Mouse (Mus musculus): Measurements from ENCODE around the gene Fyttd1. TPM values are rescaled to one million over a fixed set of nuclear protein-coding genes. Genes with fewer than 3 reads are reported as not detected.
"Not testable (repeated sequence)": the region's sequence is repeated elsewhere in the genome, so short reads cannot be mapped to it uniquely, and the experiment has no call there.

Fyttd1 gene
- polyA plus RNA-seq, 1 experiment from 2014 or later = 103 TPM

DNA sequence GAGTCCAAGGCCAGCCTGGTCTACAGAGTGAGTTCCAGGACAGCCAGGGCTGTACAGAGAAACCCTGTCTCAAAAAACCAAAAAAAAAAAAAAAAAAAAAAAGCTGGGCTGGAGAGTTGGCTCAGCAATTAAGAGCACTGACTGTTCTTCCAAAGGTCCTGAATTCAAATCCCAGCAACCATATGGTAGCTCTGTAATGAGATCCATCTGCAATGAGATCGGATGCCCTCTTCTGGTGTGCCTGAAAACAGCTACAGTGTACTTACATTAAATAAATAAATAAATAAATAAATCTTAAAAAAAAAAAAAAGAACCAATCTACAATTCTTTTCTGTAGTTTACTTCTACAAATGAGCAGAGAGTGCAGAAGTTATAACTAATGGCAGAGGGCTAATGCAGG, 2.0 kb upstream of the Fyttd1 start:
- H3K9ac ChIP-seq (ENCODE audit: low read length); H3K9me3 ChIP-seq (ENCODE audit: control insufficient read depth, low read length); H3K27ac ChIP-seq (ENCODE audit: low read depth); H3K4me3 ChIP-seq (ENCODE audit: low read depth, low read length); H3K27me3 ChIP-seq (replicated peaks; ENCODE audit: control insufficient read depth, insufficient read depth, low read length); DNase-seq (ENCODE audit: low spot score); H3K4me2 ChIP-seq (ENCODE audit: low read length); H3K36me3 ChIP-seq (ENCODE audit: control insufficient read depth, insufficient read depth, low read length); ATAC-seq (replicated peaks; ENCODE audit: low FRiP score, low TSS enrichment, low read depth): not testable (repeated sequence)
- 50% methylated on average over 1 of the region's 1 CpGs for WGBS
- peaks cover 11% of the 10 kb centered on the region for H3K4me1 ChIP-seq (replicated peaks; ENCODE audit: control insufficient read depth, insufficient read depth, low read length)

DNA sequence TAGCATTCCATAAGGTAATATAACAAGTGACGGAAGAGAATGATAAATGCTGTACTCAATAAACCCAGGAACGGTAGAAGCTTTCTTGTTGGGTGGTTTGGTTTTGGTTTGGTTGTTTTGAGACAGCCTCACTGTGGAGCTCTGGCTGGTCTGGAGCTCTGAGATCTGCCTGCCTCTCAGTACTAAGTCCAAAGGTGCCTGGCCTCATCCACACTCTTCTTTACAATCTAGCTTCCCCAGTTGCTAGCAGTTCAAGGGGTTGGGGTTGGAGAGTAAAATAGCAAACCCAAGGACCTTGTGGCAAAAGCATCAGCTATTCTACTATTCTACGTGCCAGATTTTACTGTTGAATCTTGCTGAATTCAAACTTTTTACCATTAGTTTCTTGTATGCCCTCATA, 1.5 kb upstream of the Fyttd1 start:
- DNase-seq (ENCODE audit: low spot score) (no peak), ATAC-seq (replicated peaks; ENCODE audit: low FRiP score, low TSS enrichment, low read depth) (no peak)
- no peak overlapping the region for H3K9ac ChIP-seq (ENCODE audit: low read length)
- no peaks in the 10 kb centered on the region for H3K27me3 ChIP-seq (replicated peaks; ENCODE audit: control insufficient read depth, insufficient read depth, low read length)
- H3K4me1 ChIP-seq (replicated peaks; ENCODE audit: control insufficient read depth, insufficient read depth, low read length) = peaks cover 11% of the 10 kb centered on the region
- no peak overlapping the region for H3K4me2 ChIP-seq (ENCODE audit: low read length)
- no peaks in the 10 kb centered on the region for H3K9me3 ChIP-seq (ENCODE audit: control insufficient read depth, low read length)
- WGBS = 87% methylated on average over 3 of the region's 3 CpGs
- no peak overlapping the region for H3K4me3 ChIP-seq (ENCODE audit: low read depth, low read length)
- no peaks in the 10 kb centered on the region for H3K36me3 ChIP-seq (ENCODE audit: control insufficient read depth, insufficient read depth, low read length)
- H3K27ac ChIP-seq (ENCODE audit: low read depth) = no peak overlapping the region

GRCm38 (mm10) chr16:32876831-32877230, 469 bp upstream of the Fyttd1 start:
- peak overlapping the region; percentile 87 for H3K4me2 ChIP-seq (ENCODE audit: low read length)
- no peak for DNase-seq (ENCODE audit: low spot score)
- H3K4me3 ChIP-seq (ENCODE audit: low read depth, low read length) = peak overlapping the region; percentile 96
- no peak for ATAC-seq (replicated peaks; ENCODE audit: low FRiP score, low TSS enrichment, low read depth)
- H3K4me1 ChIP-seq (replicated peaks; ENCODE audit: control insufficient read depth, insufficient read depth, low read length) = peaks cover 11% of the 10 kb centered on the region
- no peaks in the 10 kb centered on the region for H3K27me3 ChIP-seq (replicated peaks; ENCODE audit: control insufficient read depth, insufficient read depth, low read length)
- no peaks in the 10 kb centered on the region for H3K36me3 ChIP-seq (ENCODE audit: control insufficient read depth, insufficient read depth, low read length)
- H3K27ac ChIP-seq (ENCODE audit: low read depth) = no peak overlapping the region
- peak overlapping the region; percentile 88 for H3K9ac ChIP-seq (ENCODE audit: low read length)
- WGBS = 23% methylated on average over 9 of the region's 9 CpGs
- no peaks in the 10 kb centered on the region for H3K9me3 ChIP-seq (ENCODE audit: control insufficient read depth, low read length)

- Histone ChIP-seq H3K9ac (ENCODE audit: low read length) (peak overlapping the region; percentile 88), H3K9me3 (ENCODE audit: control insufficient read depth, low read length) (no peaks in the 10 kb centered on the region), H3K4me2 (ENCODE audit: low read length) (peak overlapping the region; percentile 87), H3K4me3 (ENCODE audit: low read depth, low read length) (peak overlapping the region; percentile 96), H3K36me3 (ENCODE audit: control insufficient read depth, insufficient read depth, low read length) (no peaks in the 10 kb centered on the region), H3K27me3 (replicated peaks; ENCODE audit: control insufficient read depth, insufficient read depth, low read length) (no peaks in the 10 kb centered on the region), H3K4me1 (replicated peaks; ENCODE audit: control insufficient read depth, insufficient read depth, low read length) (peaks cover 11% of the 10 kb centered on the region), H3K27ac (ENCODE audit: low read depth) (peak overlapping the region; percentile 82; the same call in 1 of the 2 replicates)
- WGBS = 1% methylated on average over 32 of the region's 34 CpGs
- peak; percentile 16; the same call in 1 of the 2 replicates for ATAC-seq (replicated peaks; ENCODE audit: low FRiP score, low TSS enrichment, low read depth)
- no peak for DNase-seq (ENCODE audit: low spot score)
These were observed 878 bp downstream of the Fyttd1 start for GRCm38 (mm10) chr16:32878157-32878598.

- DNase-seq (ENCODE audit: low spot score) = peak; percentile 59
- Histone ChIP-seq H3K9me3 (ENCODE audit: control insufficient read depth, low read length) (no peaks in the 10 kb centered on the region), H3K9ac (ENCODE audit: low read length) (no peak overlapping the region; the same call in 1 of the 2 replicates), H3K4me3 (ENCODE audit: low read depth, low read length) (peak overlapping the region; percentile 96), H3K4me2 (ENCODE audit: low read length) (peak overlapping the region; percentile 87), H3K27me3 (replicated peaks; ENCODE audit: control insufficient read depth, insufficient read depth, low read length) (no peaks in the 10 kb centered on the region), H3K4me1 (replicated peaks; ENCODE audit: control insufficient read depth, insufficient read depth, low read length) (peaks cover 11% of the 10 kb centered on the region), H3K27ac (ENCODE audit: low read depth) (no peak overlapping the region), H3K36me3 (ENCODE audit: control insufficient read depth, insufficient read depth, low read length) (peaks cover 7% of the 10 kb centered on the region)
- no peak for ATAC-seq (replicated peaks; ENCODE audit: low FRiP score, low TSS enrichment, low read depth)
- 80% methylated on average over 14 of the region's 14 CpGs for WGBS
These were observed 1.9 kb downstream of the Fyttd1 start for GRCm38 (mm10) chr16:32878972-32879926.

GRCm38 (mm10) chr16:32881538-32881937, 4.2 kb downstream of the Fyttd1 start:
- Histone ChIP-seq H3K9ac (ENCODE audit: low read length) (no peak overlapping the region), H3K4me3 (ENCODE audit: low read depth, low read length) (no peak overlapping the region), H3K9me3 (ENCODE audit: control insufficient read depth, low read length) (no peaks in the 10 kb centered on the region), H3K27me3 (replicated peaks; ENCODE audit: control insufficient read depth, insufficient read depth, low read length) (no peaks in the 10 kb centered on the region), H3K4me2 (ENCODE audit: low read length) (no peak overlapping the region), H3K27ac (ENCODE audit: low read depth) (no peak overlapping the region), H3K36me3 (ENCODE audit: control insufficient read depth, insufficient read depth, low read length) (peaks cover 22% of the 10 kb centered on the region), H3K4me1 (replicated peaks; ENCODE audit: control insufficient read depth, insufficient read depth, low read length) (peaks cover 11% of the 10 kb centered on the region)
- WGBS = 87% methylated on average over 7 of the region's 7 CpGs
- ATAC-seq (replicated peaks; ENCODE audit: low FRiP score, low TSS enrichment, low read depth) (no peak), DNase-seq (ENCODE audit: low spot score) (no peak)

DNA sequence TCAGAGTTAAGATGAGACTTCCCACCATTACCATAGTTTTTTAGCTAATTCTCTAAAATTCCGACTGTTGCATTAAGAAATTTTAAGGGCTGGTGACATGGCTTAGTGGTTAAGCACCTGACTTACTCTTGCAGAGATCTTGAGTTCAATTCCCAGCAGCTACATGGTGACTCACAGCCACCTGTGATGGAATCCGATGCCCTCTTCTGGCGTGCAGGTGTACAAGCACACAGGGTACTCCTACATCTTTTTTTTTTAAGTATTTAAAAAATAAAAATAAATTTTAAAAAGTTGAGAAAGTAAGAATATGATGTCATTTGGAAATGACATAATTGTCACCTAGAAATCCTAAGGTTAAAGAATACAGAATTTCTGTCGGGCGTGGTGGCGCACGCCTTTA, 10.7 kb downstream of the Fyttd1 start:
- no peak for DNase-seq (ENCODE audit: low spot score)
- Histone ChIP-seq H3K4me1 (replicated peaks; ENCODE audit: control insufficient read depth, insufficient read depth, low read length) (no peaks in the 10 kb centered on the region), H3K9ac (ENCODE audit: low read length) (no peak overlapping the region), H3K27me3 (replicated peaks; ENCODE audit: control insufficient read depth, insufficient read depth, low read length) (no peaks in the 10 kb centered on the region), H3K27ac (ENCODE audit: low read depth) (no peak overlapping the region), H3K4me3 (ENCODE audit: low read depth, low read length) (no peak overlapping the region), H3K4me2 (ENCODE audit: low read length) (no peak overlapping the region), H3K36me3 (ENCODE audit: control insufficient read depth, insufficient read depth, low read length) (peaks cover 62% of the 10 kb centered on the region), H3K9me3 (ENCODE audit: control insufficient read depth, low read length) (no peaks in the 10 kb centered on the region)
- ATAC-seq (replicated peaks; ENCODE audit: low FRiP score, low TSS enrichment, low read depth) = no peak
- WGBS = 84% methylated on average over 7 of the region's 7 CpGs

- WGBS = 59% methylated on average over 2 of the region's 2 CpGs
- no peak overlapping the region for H3K27ac ChIP-seq (ENCODE audit: low read depth)
These were observed 12.6 kb downstream of the Fyttd1 start for GRCm38 (mm10) chr16:32889881-32890280.

More at GRCm38 (mm10) chr16:32889881-32890280, 12.6 kb downstream of the Fyttd1 start:
- ATAC-seq (replicated peaks; ENCODE audit: low FRiP score, low TSS enrichment, low read depth) (no peak), DNase-seq (ENCODE audit: low spot score) (no peak)
- H3K4me1 ChIP-seq (replicated peaks; ENCODE audit: control insufficient read depth, insufficient read depth, low read length) = no peaks in the 10 kb centered on the region
- H3K4me3 ChIP-seq (ENCODE audit: low read depth, low read length) = no peak overlapping the region
- H3K36me3 ChIP-seq (ENCODE audit: control insufficient read depth, insufficient read depth, low read length) = peaks cover 66% of the 10 kb centered on the region
- no peak overlapping the region for H3K9ac ChIP-seq (ENCODE audit: low read length)
- H3K9me3 ChIP-seq (ENCODE audit: control insufficient read depth, low read length) = no peaks in the 10 kb centered on the region
- H3K4me2 ChIP-seq (ENCODE audit: low read length) = no peak overlapping the region
- no peaks in the 10 kb centered on the region for H3K27me3 ChIP-seq (replicated peaks; ENCODE audit: control insufficient read depth, insufficient read depth, low read length)

All from intestine, embryonic 14.5 days (tissue).